Mouse (Mus musculus): ENCODE results near the gene Snx10. TPM values are rescaled to one million over a fixed set of nuclear protein-coding genes. Genes with fewer than 3 reads are reported as not detected.

The Snx10 gene
- polyA plus RNA-seq, 1 experiment: 0.33 TPM

DNA sequence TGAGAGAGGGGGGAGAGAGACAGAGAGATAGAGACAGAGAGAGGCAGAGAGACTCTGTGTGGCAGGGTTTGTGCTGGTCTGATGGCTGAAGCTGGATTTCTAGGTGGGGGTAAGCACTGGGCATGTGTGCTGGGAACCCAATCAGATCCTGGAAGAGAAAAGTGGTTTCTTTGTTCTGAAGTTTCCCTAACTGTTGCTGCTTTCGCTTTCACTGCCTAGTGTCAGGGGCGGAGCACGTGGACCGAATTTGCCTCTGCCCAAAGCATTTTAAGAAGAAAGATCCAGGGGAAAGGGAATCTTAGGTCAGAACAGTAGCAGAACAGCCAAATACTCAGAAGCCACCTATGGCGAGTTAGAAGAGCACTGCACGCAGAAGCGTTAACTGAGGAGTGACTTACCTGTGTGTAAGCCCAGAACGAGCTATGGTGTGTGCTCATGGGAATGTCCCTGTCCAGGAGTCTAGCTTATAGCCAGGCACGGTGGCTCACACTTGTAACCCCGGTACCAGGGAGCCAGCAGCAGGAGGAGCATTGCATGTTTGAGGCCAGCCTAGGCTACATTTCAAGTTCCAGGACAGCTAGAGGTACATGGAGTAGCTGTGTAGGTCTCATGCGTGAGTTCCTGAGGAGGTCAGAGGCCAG lies 21.6 kb downstream of the Snx10 start:
- Histone ChIP-seq H3K4me3 (ENCODE audit: low read depth, low read length) (peak overlapping the region; percentile 48), H3K36me3 (ENCODE audit: control insufficient read depth, insufficient read depth, low read length) (no peaks in the 10 kb centered on the region), H3K27me3 (ENCODE audit: control insufficient read depth, insufficient read depth, low read length) (no peaks in the 10 kb centered on the region), H3K27ac (ENCODE audit: insufficient read depth, low read depth, low read length) (peak overlapping the region; percentile 68), H3K4me1 (ENCODE audit: control insufficient read depth, insufficient read depth, insufficient read length, low read length) (peaks cover 8% of the 10 kb centered on the region; the same call in 1 of the 2 replicates)
- TF ChIP-seq CTCF (IDR thresholded peaks at IDR 0.05; ENCODE audit: extremely low read depth, insufficient read length, insufficient replicate concordance, low read depth, low read length) (no peak), POLR2A (IDR thresholded peaks at IDR 0.05; ENCODE audit: low read depth, low read length) (no peak; the same call in 1 of the 2 replicates)
- WGBS: 5% methylated on average over 11 of the region's 11 CpGs

DNA sequence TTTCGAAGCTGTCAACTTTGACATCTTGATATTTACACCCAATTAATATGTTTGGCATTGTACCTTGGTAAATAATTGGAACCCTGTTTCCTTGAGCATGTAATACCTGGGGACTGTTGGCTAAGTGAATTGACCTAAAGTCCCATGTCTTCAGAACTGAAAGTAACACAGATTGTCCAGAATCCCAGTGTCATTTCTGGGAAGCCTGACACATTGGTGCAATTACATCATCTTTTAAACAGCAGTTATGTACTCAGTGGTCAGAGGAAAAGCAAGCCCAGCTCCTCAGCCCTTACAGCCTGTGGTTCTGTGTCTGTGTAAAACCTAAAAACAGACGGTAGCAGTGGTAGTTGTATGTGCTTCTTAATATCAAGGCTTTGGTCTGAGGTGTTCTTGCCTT lies 22.4 kb downstream of the Snx10 start:
- TF ChIP-seq POLR2A (IDR thresholded peaks at IDR 0.05; ENCODE audit: low read depth, low read length) (no peak), CTCF (IDR thresholded peaks at IDR 0.05; ENCODE audit: extremely low read depth, insufficient read length, insufficient replicate concordance, low read depth, low read length) (no peak)
- H3K27me3 ChIP-seq (ENCODE audit: control insufficient read depth, insufficient read depth, low read length): no peaks in the 10 kb centered on the region
- no peak overlapping the region for H3K4me3 ChIP-seq (ENCODE audit: low read depth, low read length)
- peaks cover 8% of the 10 kb centered on the region; the same call in 1 of the 2 replicates for H3K4me1 ChIP-seq (ENCODE audit: control insufficient read depth, insufficient read depth, insufficient read length, low read length)
- peak overlapping the region; percentile 45; the same call in 1 of the 2 replicates for H3K27ac ChIP-seq (ENCODE audit: insufficient read depth, low read depth, low read length)
- H3K36me3 ChIP-seq (ENCODE audit: control insufficient read depth, insufficient read depth, low read length): no peaks in the 10 kb centered on the region
- 36% methylated on average over 2 of the region's 2 CpGs for WGBS

DNA sequence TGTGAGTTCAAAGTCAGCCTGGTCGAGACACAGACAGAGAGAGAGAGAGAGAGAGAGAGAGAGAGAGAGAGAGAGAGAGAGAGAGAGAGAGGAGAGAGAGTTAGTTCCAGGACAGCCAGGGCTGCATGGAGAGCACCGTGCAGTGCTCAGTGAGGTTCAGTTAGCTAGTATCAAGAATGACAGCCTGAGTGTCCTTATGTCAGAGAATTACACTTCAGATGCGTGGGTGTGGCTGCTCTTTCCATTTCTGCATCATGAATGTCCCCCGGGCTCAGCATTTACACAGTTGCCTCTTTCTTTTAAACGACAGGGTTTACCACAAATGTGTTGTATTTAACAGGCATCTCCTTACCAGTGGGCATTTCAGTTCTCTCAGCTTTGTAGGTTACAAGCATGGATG lies 25.1 kb downstream of the Snx10 start:
- Histone ChIP-seq H3K27ac (ENCODE audit: insufficient read depth, low read depth, low read length) (no peak overlapping the region), H3K4me3 (ENCODE audit: low read depth, low read length) (no peak overlapping the region), H3K27me3 (ENCODE audit: control insufficient read depth, insufficient read depth, low read length) (no peaks in the 10 kb centered on the region), H3K36me3 (ENCODE audit: control insufficient read depth, insufficient read depth, low read length) (no peaks in the 10 kb centered on the region), H3K4me1 (ENCODE audit: control insufficient read depth, insufficient read depth, insufficient read length, low read length) (peaks cover 8% of the 10 kb centered on the region; the same call in 1 of the 2 replicates)
- WGBS: 69% methylated on average over 5 of the region's 5 CpGs
- TF ChIP-seq CTCF (IDR thresholded peaks at IDR 0.05; ENCODE audit: extremely low read depth, insufficient read length, insufficient replicate concordance, low read depth, low read length): no peak
- no peak for TF ChIP-seq POLR2A (IDR thresholded peaks at IDR 0.05; ENCODE audit: low read depth, low read length)

DNA sequence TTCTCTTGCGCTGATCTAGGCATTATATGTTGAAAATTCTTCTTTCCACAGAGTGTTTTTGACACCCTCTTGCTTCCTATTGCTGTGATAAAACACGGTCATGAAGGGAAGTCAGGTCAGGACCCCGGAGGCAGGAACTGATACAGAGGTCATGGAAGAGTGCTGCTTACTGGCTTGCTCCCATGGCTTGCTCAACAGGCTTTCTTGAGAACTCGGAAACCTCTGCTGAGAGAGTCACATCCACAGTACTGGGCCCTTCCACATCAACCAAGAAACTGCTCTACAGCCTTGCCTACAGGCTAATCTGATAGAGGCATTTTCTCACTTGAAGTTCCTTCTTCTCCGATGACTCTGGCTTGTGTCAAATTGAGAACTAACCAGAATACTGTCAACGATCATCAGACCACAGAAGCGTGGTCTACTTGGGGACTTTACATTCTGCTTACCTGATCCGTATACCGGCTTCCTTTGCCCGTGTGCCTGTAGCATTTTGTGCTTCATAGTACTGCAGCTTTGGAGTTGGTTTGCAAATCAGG lies 27.6 kb downstream of the Snx10 start:
- H3K27ac ChIP-seq (ENCODE audit: insufficient read depth, low read depth, low read length): no peak overlapping the region
- WGBS: 88% methylated on average over 10 of the region's 10 CpGs

DNA sequence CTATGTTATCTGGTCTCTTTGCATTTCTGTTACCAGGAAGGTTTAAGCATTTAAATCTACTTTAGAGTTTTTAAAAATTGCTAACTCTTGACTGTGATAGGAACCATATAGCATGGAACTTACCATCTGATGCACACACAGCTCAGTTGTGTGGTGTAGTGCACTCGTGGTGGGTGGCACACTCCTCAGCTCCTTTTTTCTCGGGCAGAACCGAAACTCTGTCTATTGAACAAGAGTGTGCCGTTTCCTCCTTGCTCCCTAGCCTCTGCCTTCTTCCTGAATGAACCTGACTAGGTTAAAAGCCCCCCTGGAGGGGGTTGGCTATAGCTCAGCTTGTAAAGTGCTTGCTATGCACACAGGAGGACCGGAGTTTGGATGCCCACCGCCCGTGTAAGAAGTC lies 32.9 kb downstream of the Snx10 start:
- Histone ChIP-seq H3K36me3 (ENCODE audit: control insufficient read depth, insufficient read depth, low read length) (no peaks in the 10 kb centered on the region), H3K27ac (ENCODE audit: insufficient read depth, low read depth, low read length) (no peak overlapping the region), H3K4me1 (ENCODE audit: control insufficient read depth, insufficient read depth, insufficient read length, low read length) (peaks cover 2% of the 10 kb centered on the region; the same call in 1 of the 2 replicates), H3K27me3 (ENCODE audit: control insufficient read depth, insufficient read depth, low read length) (no peaks in the 10 kb centered on the region), H3K4me3 (ENCODE audit: low read depth, low read length) (no peak overlapping the region)
- WGBS: 87% methylated on average over 7 of the region's 7 CpGs
- no peak for TF ChIP-seq CTCF (IDR thresholded peaks at IDR 0.05; ENCODE audit: extremely low read depth, insufficient read length, insufficient replicate concordance, low read depth, low read length)
- TF ChIP-seq POLR2A (IDR thresholded peaks at IDR 0.05; ENCODE audit: low read depth, low read length): no peak

More for the DNA sequence above, 27.6 kb downstream of the Snx10 start:
- no peaks in the 10 kb centered on the region for H3K36me3 ChIP-seq (ENCODE audit: control insufficient read depth, insufficient read depth, low read length)
- TF ChIP-seq POLR2A (IDR thresholded peaks at IDR 0.05; ENCODE audit: low read depth, low read length): no peak
- TF ChIP-seq CTCF (IDR thresholded peaks at IDR 0.05; ENCODE audit: extremely low read depth, insufficient read length, insufficient replicate concordance, low read depth, low read length): no peak
- no peak overlapping the region for H3K4me3 ChIP-seq (ENCODE audit: low read depth, low read length)
- H3K27me3 ChIP-seq (ENCODE audit: control insufficient read depth, insufficient read depth, low read length): no peaks in the 10 kb centered on the region
- peaks cover 3% of the 10 kb centered on the region; the same call in 1 of the 2 replicates for H3K4me1 ChIP-seq (ENCODE audit: control insufficient read depth, insufficient read depth, insufficient read length, low read length)

DNA sequence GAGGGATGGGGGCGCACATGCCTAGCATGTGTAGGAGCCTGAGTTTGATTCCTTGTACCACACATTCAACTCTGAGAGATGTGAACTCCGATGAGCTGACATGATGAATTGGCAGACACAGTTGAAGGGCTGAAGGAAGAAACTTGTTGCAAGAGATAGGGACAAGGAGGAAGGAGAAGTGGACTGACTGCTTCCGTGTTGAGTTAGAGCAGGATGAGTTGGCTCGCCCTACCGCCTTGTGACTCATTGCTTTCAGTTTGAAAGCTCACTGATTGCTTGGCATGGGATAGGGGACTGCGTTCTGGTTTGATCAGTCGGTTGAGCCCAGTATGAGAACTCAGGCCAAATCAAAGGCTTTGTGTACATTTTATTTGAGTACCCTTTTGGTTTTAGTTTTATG lies 34.6 kb downstream of the Snx10 start:
- Histone ChIP-seq H3K4me1 (ENCODE audit: control insufficient read depth, insufficient read depth, insufficient read length, low read length) (peaks cover 2% of the 10 kb centered on the region; the same call in 1 of the 2 replicates), H3K27me3 (ENCODE audit: control insufficient read depth, insufficient read depth, low read length) (no peaks in the 10 kb centered on the region), H3K27ac (ENCODE audit: insufficient read depth, low read depth, low read length) (no peak overlapping the region), H3K4me3 (ENCODE audit: low read depth, low read length) (no peak overlapping the region), H3K36me3 (ENCODE audit: control insufficient read depth, insufficient read depth, low read length) (no peaks in the 10 kb centered on the region)
- 45% methylated on average over 7 of the region's 7 CpGs for WGBS
- TF ChIP-seq POLR2A (IDR thresholded peaks at IDR 0.05; ENCODE audit: low read depth, low read length) (no peak), CTCF (IDR thresholded peaks at IDR 0.05; ENCODE audit: extremely low read depth, insufficient read length, insufficient replicate concordance, low read depth, low read length) (no peak)
